Mouse (Mus musculus): ENCODE measurements at regions not wholly inside any gene's neighbourhood (a gene's known extent, or its start where the extent isn't known, plus 50 kb on each side); places are given as distances from the start of the nearest gene placed in this dataset.

- TF ChIP-seq POLR2A (IDR thresholded peaks at IDR 0.05; ENCODE audit: extremely low read depth, insufficient read depth, low read length): no peak
- TF ChIP-seq CTCF (IDR thresholded peaks at IDR 0.05; ENCODE audit: low read depth, low read length): no peak
Observed at GRCm38 (mm10) chr14:71082327-71082726, 482.7 kb upstream of the Fam160b2 start.
